Mouse (Mus musculus): Measurements from ENCODE around the gene Siglec1. TPM values are rescaled to one million over a fixed set of nuclear protein-coding genes. Genes with fewer than 3 reads are reported as not detected.

Gene Siglec1
- polyA plus RNA-seq, 2 experiments, result 0.70 to 0.93 TPM

DNA sequence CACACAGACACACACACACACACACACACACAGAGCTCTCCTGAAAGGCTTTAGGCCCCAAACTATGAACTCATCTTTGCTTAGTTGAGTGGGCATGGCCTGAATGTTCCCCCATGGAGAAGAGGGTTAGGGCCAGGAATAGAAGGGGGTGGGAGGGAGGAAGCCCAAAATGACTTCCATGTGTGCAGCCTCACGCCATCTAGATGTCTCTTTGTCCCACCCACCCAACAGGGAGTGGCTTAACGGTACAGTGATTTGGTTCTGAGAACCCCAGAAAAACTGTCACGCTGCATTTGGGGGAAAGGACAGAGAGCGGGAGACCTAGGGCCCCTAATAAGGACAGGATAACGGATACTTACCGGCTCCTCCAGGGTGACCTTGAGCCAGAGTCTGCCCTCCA lies 25.8 kb downstream of the Siglec1 start:
- Histone ChIP-seq H3K4me2 (ENCODE audit: low read depth) (no peak overlapping the region), H3K4me1 (replicated peaks; ENCODE audit: control insufficient read depth in 2 of 2, insufficient read depth in 2 of 2, low read length in 1 of 2) (no peaks in the 10 kb centered on the region), H3K9me3 (ENCODE audit: control insufficient read depth, low read length) (no peaks in the 10 kb centered on the region), H3K9ac (replicated peaks) (no peak overlapping the region), H3K27me3 (ENCODE audit: control insufficient read depth, insufficient read depth, low read length) (peaks cover 33% of the 10 kb centered on the region), H3K27ac (no peak overlapping the region), H3K36me3 (replicated peaks; ENCODE audit: control insufficient read depth, insufficient read depth, low read depth) (no peaks in the 10 kb centered on the region), H3K4me3 (ENCODE audit: insufficient read depth in 1 of 2, low read depth in 2 of 2, low read length in 2 of 2) (no peak overlapping the region)
- DNase-seq (ENCODE audit: low read depth in 3 of 3, low spot score in 3 of 3) (no peak), ATAC-seq (ENCODE audit: insufficient read depth) (no peak)
- TF ChIP-seq CTCF (IDR thresholded peaks at IDR 0.05; ENCODE audit: low read depth), result no peak
- no peak for TF ChIP-seq EP300 (IDR thresholded peaks at IDR 0.05; ENCODE audit: low read depth)
- WGBS (ENCODE audit: insufficient replicate concordance), result 53% methylated on average over 6 of the region's 6 CpGs

DNA sequence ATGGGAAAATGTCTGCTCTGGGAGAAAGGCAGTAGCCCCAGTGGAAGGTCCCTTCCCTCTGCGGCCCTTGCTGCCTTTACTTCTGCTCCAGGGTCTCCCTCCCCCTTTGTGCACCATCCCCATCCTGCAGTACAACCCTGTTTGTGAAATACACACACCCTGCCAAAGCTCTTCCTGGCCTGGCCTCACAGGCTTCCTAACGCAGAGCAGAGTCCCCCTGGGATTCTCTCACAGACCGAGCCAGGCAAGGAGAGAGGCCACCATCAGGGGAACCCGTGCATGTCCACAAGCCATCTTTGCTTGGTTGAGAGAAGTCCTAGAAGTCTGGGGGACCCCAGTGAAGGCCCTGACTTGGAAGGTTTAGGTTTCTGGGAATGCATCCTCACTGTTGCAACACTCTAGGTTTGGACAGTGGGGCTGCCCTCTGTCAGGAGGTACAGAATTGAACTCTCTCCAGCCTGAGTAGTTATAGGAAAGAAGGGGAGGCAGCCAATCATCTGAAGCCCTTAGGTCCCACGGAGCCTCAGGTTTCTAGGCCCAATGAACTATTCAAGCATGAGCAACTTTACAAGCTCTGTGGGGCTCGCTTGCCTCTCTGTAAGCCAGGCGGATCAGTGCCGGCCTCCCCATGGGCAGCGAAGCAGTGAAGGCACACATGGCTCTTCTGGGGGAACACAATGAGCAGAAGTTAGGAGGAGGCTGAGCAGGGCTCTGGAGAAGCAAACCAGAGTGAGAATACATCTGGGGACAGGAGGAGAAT lies 26.6 kb downstream of the Siglec1 start:
- DNase-seq (ENCODE audit: low read depth in 3 of 3, low spot score in 3 of 3) (no peak), ATAC-seq (ENCODE audit: insufficient read depth) (no peak)
- no peak overlapping the region for H3K9ac ChIP-seq (replicated peaks)
- WGBS (ENCODE audit: insufficient replicate concordance), result 69% methylated on average over 9 of the region's 9 CpGs
- no peak overlapping the region for H3K27ac ChIP-seq
- peaks cover 36% of the 10 kb centered on the region for H3K27me3 ChIP-seq (ENCODE audit: control insufficient read depth, insufficient read depth, low read length)
- no peak for TF ChIP-seq CTCF (IDR thresholded peaks at IDR 0.05; ENCODE audit: low read depth)
- no peak for TF ChIP-seq EP300 (IDR thresholded peaks at IDR 0.05; ENCODE audit: low read depth)
- no peaks in the 10 kb centered on the region for H3K4me1 ChIP-seq (replicated peaks; ENCODE audit: control insufficient read depth in 2 of 2, insufficient read depth in 2 of 2, low read length in 1 of 2)
- no peaks in the 10 kb centered on the region for H3K36me3 ChIP-seq (replicated peaks; ENCODE audit: control insufficient read depth, insufficient read depth, low read depth)
- no peak overlapping the region for H3K4me2 ChIP-seq (ENCODE audit: low read depth)
- H3K9me3 ChIP-seq (ENCODE audit: control insufficient read depth, low read length), result no peaks in the 10 kb centered on the region
- H3K4me3 ChIP-seq (ENCODE audit: insufficient read depth in 1 of 2, low read depth in 2 of 2, low read length in 2 of 2), result no peak overlapping the region

DNA sequence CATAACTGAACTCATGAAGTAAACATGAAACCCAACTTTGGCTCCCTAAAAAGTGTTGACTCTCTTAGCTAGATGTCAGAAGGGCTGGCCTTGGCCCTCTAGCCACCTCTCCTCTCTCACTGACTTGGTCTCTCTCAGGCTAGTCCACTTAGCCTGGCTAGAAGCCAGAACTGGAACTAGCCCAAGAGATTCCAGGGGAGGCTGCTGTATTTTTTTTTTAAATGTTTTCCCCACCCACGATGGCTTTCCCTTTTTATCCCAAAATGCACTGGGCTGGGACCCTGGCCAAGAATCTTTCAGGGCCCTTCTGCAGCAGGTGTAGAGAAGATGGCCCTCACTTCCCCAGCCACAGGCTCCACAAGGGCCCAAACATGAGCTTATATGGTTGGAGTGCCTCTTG lies 27.2 kb downstream of the Siglec1 start:
- DNase-seq (ENCODE audit: low read depth in 3 of 3, low spot score in 3 of 3) (no peak), ATAC-seq (ENCODE audit: insufficient read depth) (no peak)
- Histone ChIP-seq H3K36me3 (replicated peaks; ENCODE audit: control insufficient read depth, insufficient read depth, low read depth) (no peaks in the 10 kb centered on the region), H3K4me2 (ENCODE audit: low read depth) (no peak overlapping the region), H3K4me3 (ENCODE audit: insufficient read depth in 1 of 2, low read depth in 2 of 2, low read length in 2 of 2) (no peak overlapping the region), H3K27me3 (ENCODE audit: control insufficient read depth, insufficient read depth, low read length) (peaks cover 36% of the 10 kb centered on the region), H3K9me3 (ENCODE audit: control insufficient read depth, low read length) (no peaks in the 10 kb centered on the region), H3K9ac (replicated peaks) (no peak overlapping the region), H3K27ac (no peak overlapping the region), H3K4me1 (replicated peaks; ENCODE audit: control insufficient read depth in 2 of 2, insufficient read depth in 2 of 2, low read length in 1 of 2) (no peaks in the 10 kb centered on the region)
- 51% methylated on average over 1 of the region's 1 CpGs for WGBS (ENCODE audit: insufficient replicate concordance)
- TF ChIP-seq CTCF (IDR thresholded peaks at IDR 0.05; ENCODE audit: low read depth), result no peak
- TF ChIP-seq EP300 (IDR thresholded peaks at IDR 0.05; ENCODE audit: low read depth), result no peak

DNA sequence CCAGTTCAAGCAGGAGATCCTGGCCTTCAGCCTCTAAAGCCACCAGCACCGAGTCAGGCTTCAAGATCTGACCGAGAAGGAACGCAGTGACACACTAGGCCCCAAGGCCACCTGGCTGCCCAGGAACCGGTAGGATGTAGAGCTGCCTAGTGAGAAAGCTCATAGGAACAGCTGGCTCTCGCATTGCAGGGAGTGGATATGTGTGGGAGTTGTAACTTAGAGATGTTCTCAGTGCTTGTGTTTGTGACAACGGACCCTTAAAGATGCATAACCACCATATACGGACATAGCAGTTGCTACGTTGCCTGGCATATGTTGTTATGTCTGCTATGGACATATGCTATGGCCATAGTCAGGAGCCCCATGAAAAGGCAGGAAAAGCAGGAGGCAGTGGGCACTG lies 27.9 kb downstream of the Siglec1 start:
- peaks cover 40% of the 10 kb centered on the region for H3K27me3 ChIP-seq (ENCODE audit: control insufficient read depth, insufficient read depth, low read length)
- H3K4me3 ChIP-seq (ENCODE audit: insufficient read depth in 1 of 2, low read depth in 2 of 2, low read length in 2 of 2), result no peak overlapping the region
- 75% methylated on average over 8 of the region's 8 CpGs for WGBS (ENCODE audit: insufficient replicate concordance)
- DNase-seq (ENCODE audit: low read depth in 3 of 3, low spot score in 3 of 3), result no peak
- H3K27ac ChIP-seq, result no peak overlapping the region
- H3K4me2 ChIP-seq (ENCODE audit: low read depth), result no peak overlapping the region
- no peaks in the 10 kb centered on the region for H3K36me3 ChIP-seq (replicated peaks; ENCODE audit: control insufficient read depth, insufficient read depth, low read depth)
- TF ChIP-seq CTCF (IDR thresholded peaks at IDR 0.05; ENCODE audit: low read depth) (no peak), EP300 (IDR thresholded peaks at IDR 0.05; ENCODE audit: low read depth) (no peak)
- H3K9ac ChIP-seq (replicated peaks), result no peak overlapping the region
- no peaks in the 10 kb centered on the region for H3K9me3 ChIP-seq (ENCODE audit: control insufficient read depth, low read length)
- ATAC-seq (ENCODE audit: insufficient read depth), result no peak
- H3K4me1 ChIP-seq (replicated peaks; ENCODE audit: control insufficient read depth in 2 of 2, insufficient read depth in 2 of 2, low read length in 1 of 2), result no peaks in the 10 kb centered on the region

DNA sequence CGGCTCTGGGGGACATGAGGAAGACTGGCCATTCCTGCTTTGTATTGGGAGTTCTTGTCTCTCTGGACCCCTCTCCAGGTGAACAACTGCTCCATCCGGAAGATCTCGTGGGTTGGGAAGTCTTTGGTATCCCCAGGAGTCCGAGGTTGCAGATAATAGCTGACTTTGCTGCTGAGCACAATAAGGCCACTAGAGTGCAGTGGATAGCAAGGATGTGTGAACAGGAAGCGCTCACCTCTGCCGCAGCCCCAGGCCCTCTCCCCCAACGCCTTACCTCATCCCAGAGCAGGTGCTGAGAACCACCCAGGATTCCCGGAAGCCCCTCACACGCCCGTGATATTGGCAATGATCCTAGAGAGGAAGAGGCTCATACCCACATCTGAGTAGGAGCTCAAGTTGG lies 30.4 kb downstream of the Siglec1 start:
- Histone ChIP-seq H3K9ac (replicated peaks) (no peak overlapping the region), H3K27ac (no peak overlapping the region), H3K4me3 (ENCODE audit: insufficient read depth in 1 of 2, low read depth in 2 of 2, low read length in 2 of 2) (no peak overlapping the region), H3K9me3 (ENCODE audit: control insufficient read depth, low read length) (no peaks in the 10 kb centered on the region), H3K4me1 (replicated peaks; ENCODE audit: control insufficient read depth in 2 of 2, insufficient read depth in 2 of 2, low read length in 1 of 2) (peaks cover 0 to 3% of the 10 kb centered on the region in 2 experiments; a peak in 2 of 4 replicates), H3K27me3 (ENCODE audit: control insufficient read depth, insufficient read depth, low read length) (peaks cover 51% of the 10 kb centered on the region), H3K36me3 (replicated peaks; ENCODE audit: control insufficient read depth, insufficient read depth, low read depth) (no peaks in the 10 kb centered on the region), H3K4me2 (ENCODE audit: low read depth) (no peak overlapping the region)
- TF ChIP-seq EP300 (IDR thresholded peaks at IDR 0.05; ENCODE audit: low read depth), result no peak
- peak; percentile 75 for TF ChIP-seq CTCF (IDR thresholded peaks at IDR 0.05; ENCODE audit: low read depth)
- WGBS (ENCODE audit: insufficient replicate concordance), result 1% methylated on average over 10 of the region's 10 CpGs
- ATAC-seq (ENCODE audit: insufficient read depth), result no peak
- no peak for DNase-seq (ENCODE audit: low read depth in 3 of 3, low spot score in 3 of 3)
